Mouse (Mus musculus): ENCODE data around the gene Fut9.

The Fut9 gene

GRCm38 (mm10) chr4:25799476-25800283, at the start of gene Fut9:
Gene Fut9, minus strand, starts transcription at chr4:25800244.
- H3K27me3 ChIP-seq (ENCODE audit: control insufficient read depth, insufficient read depth, low read length, poor library complexity, severe bottlenecking): no peaks in the 10 kb centered on the region
- no peak for DNase-seq (ENCODE audit: low read depth, low spot score)
- H3K36me3 ChIP-seq (ENCODE audit: control insufficient read depth, insufficient read depth, low read length, poor library complexity, severe bottlenecking): no peaks in the 10 kb centered on the region

- Histone ChIP-seq H3K27me3 (ENCODE audit: control insufficient read depth, insufficient read depth, low read length, poor library complexity, severe bottlenecking) (no peaks in the 10 kb centered on the region), H3K36me3 (ENCODE audit: control insufficient read depth, insufficient read depth, low read length, poor library complexity, severe bottlenecking) (no peaks in the 10 kb centered on the region)
- no peak for DNase-seq (ENCODE audit: low read depth, low spot score)
Observed at GRCm38 (mm10) chr4:25815783-25816182, 15.7 kb upstream of the Fut9 start.

- DNase-seq (ENCODE audit: low read depth, low spot score): no peak
- Histone ChIP-seq H3K36me3 (ENCODE audit: control insufficient read depth, insufficient read depth, low read length, poor library complexity, severe bottlenecking) (no peaks in the 10 kb centered on the region), H3K27me3 (ENCODE audit: control insufficient read depth, insufficient read depth, low read length, poor library complexity, severe bottlenecking) (no peaks in the 10 kb centered on the region)
Observed at GRCm38 (mm10) chr4:25813340-25813739, 13.3 kb upstream of the Fut9 start.

- H3K27me3 ChIP-seq (ENCODE audit: control insufficient read depth, insufficient read depth, low read length, poor library complexity, severe bottlenecking): no peaks in the 10 kb centered on the region
- DNase-seq (ENCODE audit: low read depth, low spot score): no peak
- H3K36me3 ChIP-seq (ENCODE audit: control insufficient read depth, insufficient read depth, low read length, poor library complexity, severe bottlenecking): no peaks in the 10 kb centered on the region
Observed at GRCm38 (mm10) chr4:25810058-25810457, 10.0 kb upstream of the Fut9 start.

- Histone ChIP-seq H3K36me3 (ENCODE audit: control insufficient read depth, insufficient read depth, low read length, poor library complexity, severe bottlenecking) (no peaks in the 10 kb centered on the region), H3K27me3 (ENCODE audit: control insufficient read depth, insufficient read depth, low read length, poor library complexity, severe bottlenecking) (no peaks in the 10 kb centered on the region)
- no peak for DNase-seq (ENCODE audit: low read depth, low spot score)
Observed at GRCm38 (mm10) chr4:25801751-25802150, 1.7 kb upstream of the Fut9 start.

- H3K27me3 ChIP-seq (ENCODE audit: control insufficient read depth, insufficient read depth, low read length, poor library complexity, severe bottlenecking): no peaks in the 10 kb centered on the region
- DNase-seq (ENCODE audit: low read depth, low spot score): no peak
- no peaks in the 10 kb centered on the region for H3K36me3 ChIP-seq (ENCODE audit: control insufficient read depth, insufficient read depth, low read length, poor library complexity, severe bottlenecking)
Observed at GRCm38 (mm10) chr4:25800284-25800616, 206 bp upstream of the Fut9 start.

- H3K27me3 ChIP-seq (ENCODE audit: control insufficient read depth, insufficient read depth, low read length, poor library complexity, severe bottlenecking): no peaks in the 10 kb centered on the region
- H3K36me3 ChIP-seq (ENCODE audit: control insufficient read depth, insufficient read depth, low read length, poor library complexity, severe bottlenecking): no peaks in the 10 kb centered on the region
- DNase-seq (ENCODE audit: low read depth, low spot score): no peak
Observed at GRCm38 (mm10) chr4:25799051-25799475, 981 bp downstream of the Fut9 start.

GRCm38 (mm10) chr4:25798412-25798811, 1.6 kb downstream of the Fut9 start:
- Histone ChIP-seq H3K27me3 (ENCODE audit: control insufficient read depth, insufficient read depth, low read length, poor library complexity, severe bottlenecking) (no peaks in the 10 kb centered on the region), H3K36me3 (ENCODE audit: control insufficient read depth, insufficient read depth, low read length, poor library complexity, severe bottlenecking) (no peaks in the 10 kb centered on the region)
- DNase-seq (ENCODE audit: low read depth, low spot score): no peak

GRCm38 (mm10) chr4:25796149-25796548, 3.9 kb downstream of the Fut9 start:
- no peak for DNase-seq (ENCODE audit: low read depth, low spot score)
- H3K36me3 ChIP-seq (ENCODE audit: control insufficient read depth, insufficient read depth, low read length, poor library complexity, severe bottlenecking): no peaks in the 10 kb centered on the region
- H3K27me3 ChIP-seq (ENCODE audit: control insufficient read depth, insufficient read depth, low read length, poor library complexity, severe bottlenecking): no peaks in the 10 kb centered on the region

GRCm38 (mm10) chr4:25785276-25785675, 14.8 kb downstream of the Fut9 start:
- no peak for DNase-seq (ENCODE audit: low read depth, low spot score)
- Histone ChIP-seq H3K27me3 (ENCODE audit: control insufficient read depth, insufficient read depth, low read length, poor library complexity, severe bottlenecking) (no peaks in the 10 kb centered on the region), H3K36me3 (ENCODE audit: control insufficient read depth, insufficient read depth, low read length, poor library complexity, severe bottlenecking) (no peaks in the 10 kb centered on the region)

GRCm38 (mm10) chr4:25768657-25769056, 31.4 kb downstream of the Fut9 start:
- Histone ChIP-seq H3K27me3 (ENCODE audit: control insufficient read depth, insufficient read depth, low read length, poor library complexity, severe bottlenecking) (no peaks in the 10 kb centered on the region), H3K36me3 (ENCODE audit: control insufficient read depth, insufficient read depth, low read length, poor library complexity, severe bottlenecking) (no peaks in the 10 kb centered on the region)
- no peak for DNase-seq (ENCODE audit: low read depth, low spot score)

GRCm38 (mm10) chr4:25763091-25763490, 37.0 kb downstream of the Fut9 start:
- Histone ChIP-seq H3K36me3 (ENCODE audit: control insufficient read depth, insufficient read depth, low read length, poor library complexity, severe bottlenecking) (no peaks in the 10 kb centered on the region), H3K27me3 (ENCODE audit: control insufficient read depth, insufficient read depth, low read length, poor library complexity, severe bottlenecking) (no peaks in the 10 kb centered on the region)
- DNase-seq (ENCODE audit: low read depth, low spot score): no peak

- DNase-seq (ENCODE audit: low read depth, low spot score): no peak
- Histone ChIP-seq H3K36me3 (ENCODE audit: control insufficient read depth, insufficient read depth, low read length, poor library complexity, severe bottlenecking) (no peaks in the 10 kb centered on the region), H3K27me3 (ENCODE audit: control insufficient read depth, insufficient read depth, low read length, poor library complexity, severe bottlenecking) (no peaks in the 10 kb centered on the region)
Observed at GRCm38 (mm10) chr4:25757909-25758548, 42.0 kb downstream of the Fut9 start.

- no peak for DNase-seq (ENCODE audit: low read depth, low spot score)
- no peaks in the 10 kb centered on the region for H3K27me3 ChIP-seq (ENCODE audit: control insufficient read depth, insufficient read depth, low read length, poor library complexity, severe bottlenecking)
- H3K36me3 ChIP-seq (ENCODE audit: control insufficient read depth, insufficient read depth, low read length, poor library complexity, severe bottlenecking): no peaks in the 10 kb centered on the region
Observed at GRCm38 (mm10) chr4:25741553-25741952, 58.5 kb downstream of the Fut9 start.

GRCm38 (mm10) chr4:25738782-25739181, 61.3 kb downstream of the Fut9 start:
- Histone ChIP-seq H3K36me3 (ENCODE audit: control insufficient read depth, insufficient read depth, low read length, poor library complexity, severe bottlenecking) (no peaks in the 10 kb centered on the region), H3K27me3 (ENCODE audit: control insufficient read depth, insufficient read depth, low read length, poor library complexity, severe bottlenecking) (no peaks in the 10 kb centered on the region)
- no peak for DNase-seq (ENCODE audit: low read depth, low spot score)
